Mouse (Mus musculus) kidney, postnatal 0 days (tissue): ENCODE data around the gene Spint4. TPM values are rescaled to one million over a fixed set of nuclear protein-coding genes. Genes with fewer than 3 reads are reported as not detected.

Experiments used
- ATAC-seq: fragments of 200-750 bp; cut with Nextera tagmentation; replicated peaks from 2 replicates; pipeline ENCODE4 v1.8.0; 2017; ENCODE audit warnings: low read depth, moderate number of reproducible peaks, moderate TSS enrichment, moderate library complexity; ENCODE audit not compliant: low FRiP score
- DNase-seq: peaks from one replicate; pipeline ENCODE4 v3.0.0-alpha.2; 2016; ENCODE audit warnings: low spot score
- H3K27ac ChIP-seq: fragments of 300-500 bp; sonication (generic); 2 replicates; pipeline ENCODE4 v1.5.1; 2014; ENCODE audit warnings: mild to moderate bottlenecking
- H3K27me3 ChIP-seq: fragments of 300-500 bp; sonication (generic); 2 replicates; pipeline ENCODE4 v1.6.1; 2014; ENCODE audit warnings: low read length, mixed read lengths; ENCODE audit not compliant: insufficient read depth
- H3K36me3 ChIP-seq: fragments of 300-500 bp; sonication (generic); 2 replicates; pipeline ENCODE4 v1.6.1; 2014; ENCODE audit warnings: low read length, mixed read lengths; ENCODE audit not compliant: insufficient read depth
- H3K4me1 ChIP-seq: fragments of 300-500 bp; sonication (generic); replicated peaks from 2 replicates; pipeline ENCODE4 v1.6.1; 2014; ENCODE audit warnings: antibody characterized with exemption, low read length, mixed read lengths; ENCODE audit not compliant: insufficient read depth
- H3K4me2 ChIP-seq: fragments of 300-500 bp; sonication (generic); 2 replicates; pipeline ENCODE4 v1.6.1; 2014; ENCODE audit warnings: mild to moderate bottlenecking, low read length, moderate library complexity, mixed read lengths
- H3K4me3 ChIP-seq: fragments of 300-500 bp; sonication (generic); replicated peaks from 2 replicates; pipeline ENCODE4 v1.5.1; 2014; ENCODE audit warnings: low read depth, low read length
- H3K9ac ChIP-seq: fragments of 300-500 bp; sonication (generic); 2 replicates; pipeline ENCODE4 v1.6.1; 2014; ENCODE audit warnings: low read depth, low read length
- H3K9me3 ChIP-seq: fragments of 300-500 bp; sonication (generic); replicated peaks from 2 replicates; pipeline ENCODE4 v1.6.1; 2016; ENCODE audit warnings: low read length, inconsistent platforms, mixed read lengths
- CTCF ChIP-seq: IDR thresholded peaks from 2 replicates; pipeline ENCODE4 v1.5.1; 2016; ENCODE audit warnings: antibody characterized with exemption, low read depth, mild to moderate bottlenecking, moderate library complexity
- WGBS: fragments of 180-500 bp; shearing (Covaris S2); extraction: QIAGEN DNeasy Blood & Tissue Kit; methylation state at CpG from one replicate; pipeline ENCODE4 v1.1.7; 2014; 5-methylcytosine and 5-hydroxymethylcytosine counted together
- polyA plus RNA-seq: library from polyadenylated mRNA; unstranded; fragments of >200 nt; fragmentation: Nextera tagmentation; extraction: Ambion mirVana; gene quantifications from 2 replicates; pipeline ENCODE4 v1.2.1, GENCODE M21; 2015

Gene Spint4
- polyA plus RNA-seq, 1 experiment from 2014 or later = 0.84 TPM

DNA sequence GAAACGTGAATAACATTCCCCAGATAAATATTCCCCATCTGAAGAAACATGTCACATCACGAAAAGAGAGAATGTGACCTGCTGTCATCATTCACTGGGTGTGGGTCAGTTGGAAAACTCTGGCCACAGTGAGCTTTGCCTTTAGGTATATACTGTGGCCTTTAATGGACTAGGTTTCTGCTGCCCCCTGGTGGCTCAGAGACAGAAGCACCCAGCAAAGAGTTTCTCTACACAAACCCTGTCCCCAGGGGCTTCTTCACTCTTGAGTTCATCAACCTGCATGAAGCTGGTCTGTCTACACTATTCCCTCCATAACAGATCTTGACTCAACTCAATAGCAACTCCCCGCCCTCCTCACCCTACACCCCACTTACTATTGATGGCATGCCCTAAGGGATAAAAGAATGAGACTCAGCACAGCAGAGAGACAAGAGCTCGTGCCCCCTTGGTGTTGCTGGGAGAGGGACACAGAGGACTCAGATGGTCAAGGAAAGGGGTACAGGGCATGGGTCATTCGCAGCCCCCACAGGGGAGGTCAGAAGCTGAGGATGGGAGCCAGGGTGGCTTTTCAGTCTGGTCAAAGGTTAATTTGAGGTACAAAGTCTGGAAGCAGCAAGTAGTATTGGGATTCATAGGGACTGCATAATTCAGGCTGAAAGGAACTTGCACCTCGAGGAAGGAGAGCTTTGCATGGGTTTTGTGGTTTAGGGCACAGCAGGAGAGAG is 27.8 kb downstream of the Spint4 start:
- H3K27me3 ChIP-seq = no peaks in the 10 kb centered on the region
- no peak overlapping the region for H3K4me2 ChIP-seq
- no peaks in the 10 kb centered on the region for H3K9me3 ChIP-seq
- 22% methylated on average over 6 of the region's 6 CpGs for WGBS
- no peak overlapping the region for H3K27ac ChIP-seq
- H3K9ac ChIP-seq = no peak overlapping the region
- no peaks in the 10 kb centered on the region for H3K4me1 ChIP-seq
- H3K4me3 ChIP-seq = no peak overlapping the region
- H3K36me3 ChIP-seq = no peaks in the 10 kb centered on the region
- peak; percentile 86 for DNase-seq
- peak; percentile 40; the same call in 1 of the 2 replicates for ATAC-seq
- peak; percentile 94 for TF ChIP-seq CTCF

DNA sequence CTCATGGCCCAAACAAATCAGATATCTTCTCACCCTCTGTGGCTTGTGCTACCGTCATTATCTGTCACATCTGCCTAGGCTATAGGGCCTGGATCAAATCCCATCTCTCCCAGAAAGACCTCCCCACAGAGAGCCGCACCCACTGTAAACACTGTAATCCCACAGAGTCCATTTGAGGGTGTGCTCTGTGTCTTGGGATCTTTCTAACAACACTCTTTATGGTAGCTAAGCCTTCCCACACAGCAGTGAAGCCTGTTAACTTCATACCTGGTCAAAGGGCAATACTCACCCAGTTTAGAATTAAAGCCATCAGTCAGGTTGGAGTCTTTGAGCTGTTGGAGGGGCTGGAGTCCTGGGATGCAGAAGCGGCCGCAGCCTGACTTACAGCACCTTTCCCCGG is 33.4 kb downstream of the Spint4 start:
- Histone ChIP-seq H3K27ac (no peak overlapping the region), H3K9me3 (no peaks in the 10 kb centered on the region), H3K9ac (no peak overlapping the region), H3K4me3 (no peak overlapping the region), H3K4me1 (no peaks in the 10 kb centered on the region), H3K36me3 (no peaks in the 10 kb centered on the region), H3K4me2 (no peak overlapping the region), H3K27me3 (no peaks in the 10 kb centered on the region)
- ATAC-seq (no peak), DNase-seq (no peak)
- WGBS = 68% methylated on average over 5 of the region's 5 CpGs
- no peak for TF ChIP-seq CTCF

DNA sequence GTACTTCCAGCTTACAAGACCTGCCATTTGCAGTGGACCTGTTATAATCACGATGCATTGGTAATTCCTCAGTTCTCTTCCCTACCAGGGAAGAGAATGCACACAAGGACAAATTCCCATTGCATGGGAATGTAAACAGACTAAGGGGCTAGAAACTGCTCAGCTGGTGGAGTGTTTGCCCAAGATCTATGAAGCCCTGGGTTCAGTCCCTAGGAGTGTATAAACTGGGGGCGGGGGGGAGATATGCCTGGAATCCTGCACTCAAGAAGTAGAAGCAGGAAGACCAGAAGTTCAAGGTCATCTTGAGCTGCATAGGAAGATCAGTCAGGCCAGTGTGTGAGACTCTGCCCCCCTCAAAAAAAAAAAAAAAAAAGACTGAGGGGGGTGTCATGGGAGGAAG is 35.0 kb downstream of the Spint4 start:
- Histone ChIP-seq H3K36me3 (no peaks in the 10 kb centered on the region), H3K27ac (no peak overlapping the region), H3K4me3 (no peak overlapping the region), H3K4me2 (no peak overlapping the region), H3K27me3 (no peaks in the 10 kb centered on the region), H3K4me1 (no peaks in the 10 kb centered on the region), H3K9ac (no peak overlapping the region), H3K9me3 (no peaks in the 10 kb centered on the region)
- WGBS = 91% methylated on average over 2 of the region's 2 CpGs
- TF ChIP-seq CTCF = no peak
- ATAC-seq (no peak), DNase-seq (no peak)

DNA sequence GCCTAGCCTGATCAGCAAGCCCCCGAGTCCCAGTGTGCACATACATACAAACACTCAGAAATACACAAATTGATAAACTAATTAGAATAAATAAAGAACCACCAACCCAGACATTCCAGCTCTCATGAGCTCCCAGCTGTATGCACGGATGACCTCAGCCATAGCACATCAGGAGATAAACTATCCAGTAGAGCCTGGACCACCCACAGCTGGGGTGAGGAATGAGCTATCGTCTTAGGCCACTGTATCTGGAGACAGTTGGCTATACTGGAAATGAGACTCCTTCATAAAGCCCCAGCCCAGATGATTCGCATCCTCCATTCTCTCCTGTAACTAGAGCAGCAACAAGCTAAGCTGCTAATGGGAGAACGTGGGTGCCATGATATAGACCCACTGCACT is 36.5 kb downstream of the Spint4 start:
- H3K9me3 ChIP-seq = no peaks in the 10 kb centered on the region
- no peaks in the 10 kb centered on the region for H3K27me3 ChIP-seq
- H3K9ac ChIP-seq = no peak overlapping the region
- H3K4me3 ChIP-seq = no peak overlapping the region
- ATAC-seq (no peak), DNase-seq (no peak)
- H3K4me1 ChIP-seq = no peaks in the 10 kb centered on the region
- 79% methylated on average over 5 of the region's 5 CpGs for WGBS
- H3K27ac ChIP-seq = no peak overlapping the region
- no peak overlapping the region for H3K4me2 ChIP-seq
- H3K36me3 ChIP-seq = no peaks in the 10 kb centered on the region
- TF ChIP-seq CTCF = no peak

DNA sequence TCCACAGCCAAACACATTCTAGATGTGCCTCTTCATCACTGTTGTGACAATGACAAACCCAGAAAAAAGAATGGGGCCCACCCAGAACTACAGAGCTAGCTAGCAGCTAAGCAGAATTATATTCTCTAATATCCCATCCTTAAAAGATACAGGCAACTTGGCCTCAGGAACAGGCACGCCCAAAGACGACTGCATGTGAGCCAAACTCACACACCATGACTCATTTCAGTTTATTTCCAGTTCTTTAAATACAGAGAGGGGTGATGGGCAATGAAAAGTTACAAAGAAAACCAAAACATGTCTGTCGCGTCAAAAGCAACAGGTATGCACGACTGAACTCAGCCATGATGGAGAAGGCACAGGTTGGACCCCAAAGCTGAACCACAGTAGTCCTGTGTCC is 37.1 kb downstream of the Spint4 start:
- no peak for TF ChIP-seq CTCF
- no peak overlapping the region for H3K27ac ChIP-seq
- H3K4me1 ChIP-seq = no peaks in the 10 kb centered on the region
- H3K36me3 ChIP-seq = no peaks in the 10 kb centered on the region
- no peak overlapping the region for H3K9ac ChIP-seq
- 87% methylated on average over 5 of the region's 5 CpGs for WGBS
- H3K4me3 ChIP-seq = no peak overlapping the region
- ATAC-seq (no peak), DNase-seq (no peak)
- no peak overlapping the region for H3K4me2 ChIP-seq
- no peaks in the 10 kb centered on the region for H3K27me3 ChIP-seq
- H3K9me3 ChIP-seq = no peaks in the 10 kb centered on the region

DNA sequence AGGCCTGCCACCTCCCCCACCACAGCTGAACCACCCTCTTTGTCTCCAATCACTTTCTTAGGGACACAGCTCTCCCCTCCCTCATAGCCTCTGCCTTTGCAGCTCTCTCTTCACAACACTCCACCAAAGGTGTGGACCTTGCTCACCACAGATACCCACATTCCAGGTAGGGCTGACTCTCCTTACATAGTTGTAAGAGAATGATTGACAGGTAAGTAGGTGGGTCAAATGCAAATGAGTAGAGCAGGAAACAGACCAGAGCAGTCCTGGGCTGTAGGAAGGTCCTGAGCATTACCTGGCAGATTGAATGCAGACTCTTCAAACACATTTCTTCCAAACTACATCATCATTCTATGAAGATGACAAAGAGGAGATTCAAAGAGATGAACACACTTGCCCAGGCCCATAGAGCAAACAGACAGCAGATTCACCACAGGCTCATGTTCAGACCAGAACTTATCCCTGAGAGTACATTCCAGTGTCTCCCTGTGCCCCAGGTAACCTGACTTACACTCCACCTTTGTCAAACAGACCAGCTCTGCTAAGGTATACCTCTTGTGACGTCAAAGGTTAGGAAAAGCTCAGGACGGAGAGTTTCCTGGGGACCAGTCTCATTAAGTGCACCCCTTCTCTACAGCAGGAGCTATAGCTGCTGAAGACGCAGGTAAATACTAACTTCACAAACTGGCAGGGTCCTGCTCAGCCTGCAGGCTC is 39.2 kb downstream of the Spint4 start:
- Histone ChIP-seq H3K9ac (no peak overlapping the region), H3K9me3 (no peaks in the 10 kb centered on the region), H3K36me3 (no peaks in the 10 kb centered on the region), H3K4me2 (no peak overlapping the region), H3K4me1 (no peaks in the 10 kb centered on the region), H3K4me3 (no peak overlapping the region), H3K27me3 (no peaks in the 10 kb centered on the region), H3K27ac (no peak overlapping the region)
- DNase-seq (no peak), ATAC-seq (peak; percentile 63)
- WGBS = 73% methylated on average over 3 of the region's 3 CpGs
- no peak for TF ChIP-seq CTCF
